Comparison of ENCODE assay signal across 10 mouse cellular contexts in the genomic region with DNA sequence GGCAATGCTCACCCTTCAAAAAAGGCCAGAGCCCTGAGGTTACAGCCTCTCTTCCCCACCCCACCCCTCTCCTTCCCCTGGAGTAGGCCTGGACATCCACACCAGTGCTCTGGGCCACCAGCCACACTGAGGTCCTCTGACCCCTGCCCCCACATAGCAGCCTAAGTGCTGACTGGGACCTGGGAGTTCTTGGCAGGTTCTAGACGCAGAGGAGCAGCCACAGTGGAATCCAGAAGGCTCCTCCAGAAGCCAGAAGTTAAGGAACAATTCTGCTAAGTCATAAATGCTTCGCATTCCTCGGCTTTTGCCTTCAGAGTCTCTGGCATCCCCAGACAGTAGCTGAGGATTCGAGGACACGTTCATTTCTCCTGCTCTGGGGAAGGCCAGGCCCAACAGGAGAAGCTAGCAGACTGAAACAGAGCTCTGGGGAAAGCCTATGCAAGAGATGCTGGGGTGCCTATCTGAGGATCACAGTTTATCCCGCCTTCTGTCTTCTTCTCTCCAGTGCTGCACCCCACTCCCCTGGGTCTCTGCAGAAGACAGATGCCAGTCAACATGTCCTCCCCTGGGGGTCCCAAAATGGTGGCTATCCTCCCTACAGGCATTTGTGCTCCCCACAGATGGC.
DNase-seq lines count a peak whose midpoint lies in the region; ATAC-seq and TF ChIP-seq lines count a peak whose summit lies in the region.
"Had no signal": no experiment of that assay in that cellular context is flagged by ENCODE, and none has a peak within 500 bp of the region (broad histone marks: within the 10 kb centered on the region; RNA-seq: fewer than 3 reads in every experiment).

No protein-coding gene starts in this region.

- peak; percentile 61 for DNase-seq in Muller cell, postnatal 12 days (ENCODE audit: inconsistent ontology term)
- DNase-seq in right cerebral cortex, adult 2 months (ENCODE audit: low spot score in 2 of 2), result no peak
- DNase-seq in cerebellum, adult 2 months, result no peak
- DNase-seq: adrenal gland, postnatal 25 days; cerebellum, postnatal 14 days had no signal

- H3K9ac ChIP-seq in heart, embryonic 13.5 days, result no peak overlapping the region
- no peak overlapping the region for H3K9ac ChIP-seq in heart, embryonic 12.5 days
- H3K9ac ChIP-seq in heart, embryonic 16.5 days (ENCODE audit: low read length), result no peak overlapping the region
- H3K9ac ChIP-seq in limb, embryonic 15.5 days, result no peak overlapping the region
- no peak overlapping the region for H3K9ac ChIP-seq in forebrain, embryonic 16.5 days (replicated peaks; ENCODE audit: low read depth, low read length)

- H3K4me3 ChIP-seq in heart, embryonic 13.5 days, result no peak overlapping the region
- H3K4me3 ChIP-seq in heart, embryonic 12.5 days, result no peak overlapping the region
- H3K4me3 ChIP-seq in heart, embryonic 16.5 days (ENCODE audit: low read length), result no peak overlapping the region
- H3K4me3 ChIP-seq in limb, embryonic 15.5 days, result no peak overlapping the region
- H3K4me3 ChIP-seq in forebrain, embryonic 16.5 days (replicated peaks; ENCODE audit: low read length), result no peak overlapping the region
- no peak overlapping the region for H3K4me3 ChIP-seq in cerebellum, adult 2 months (replicated peaks; ENCODE audit: insufficient read depth, low read depth, low read length)

- ATAC-seq in heart, embryonic 13.5 days (ENCODE audit: extremely low read depth, insufficient number of reproducible peaks, low FRiP score, low TSS enrichment), result no peak
- ATAC-seq in heart, embryonic 12.5 days (ENCODE audit: insufficient number of reproducible peaks, low FRiP score), result no peak
- ATAC-seq in heart, embryonic 16.5 days (replicated peaks; ENCODE audit: extremely low read depth, insufficient read depth, low FRiP score), result 0 out of 2 replicates have a peak, but pooled peaks have one; percentile 42
- ATAC-seq in limb, embryonic 15.5 days (ENCODE audit: insufficient number of reproducible peaks, low FRiP score, low TSS enrichment, low read depth), result no peak
- ATAC-seq in forebrain, embryonic 16.5 days, result no peak

- H3K27me3 ChIP-seq in heart, embryonic 13.5 days (replicated peaks), result no peaks in the 10 kb centered on the region
- no peaks in the 10 kb centered on the region for H3K27me3 ChIP-seq in heart, embryonic 12.5 days (replicated peaks)
- H3K27me3 ChIP-seq in heart, embryonic 16.5 days (ENCODE audit: control insufficient read depth, insufficient read depth, low read length), result no peaks in the 10 kb centered on the region
- H3K27me3 ChIP-seq in limb, embryonic 15.5 days, result no peaks in the 10 kb centered on the region
- H3K27me3 ChIP-seq in forebrain, embryonic 16.5 days (replicated peaks; ENCODE audit: control insufficient read depth, insufficient read depth, low read length), result no peaks in the 10 kb centered on the region
- H3K27me3 ChIP-seq in cerebellum, adult 2 months (ENCODE audit: control insufficient read depth, insufficient read depth, low read length), result no peaks in the 10 kb centered on the region

- no peak for TF ChIP-seq POLR2A in cerebellum, adult 2 months (IDR thresholded peaks at IDR 0.05; ENCODE audit: borderline replicate concordance, insufficient read depth, low read length)

- peak overlapping the region; percentile 36; the same call in 1 of the 2 replicates for H3K27ac ChIP-seq in heart, embryonic 13.5 days (replicated peaks)
- no peak overlapping the region for H3K27ac ChIP-seq in heart, embryonic 12.5 days (ENCODE audit: poor library complexity, severe bottlenecking)
- H3K27ac ChIP-seq in heart, embryonic 16.5 days (ENCODE audit: low read length), result no peak overlapping the region
- H3K27ac ChIP-seq in limb, embryonic 15.5 days, result peak overlapping the region; percentile 22; the same call in 1 of the 2 replicates
- H3K27ac ChIP-seq in forebrain, embryonic 16.5 days (ENCODE audit: low read length), result no peak overlapping the region
- H3K27ac ChIP-seq in cerebellum, adult 2 months (ENCODE audit: insufficient read depth, low read length), result no peak overlapping the region

- H3K4me2 ChIP-seq in heart, embryonic 13.5 days, result no peak overlapping the region
- no peak overlapping the region for H3K4me2 ChIP-seq in heart, embryonic 12.5 days
- no peak overlapping the region for H3K4me2 ChIP-seq in heart, embryonic 16.5 days (ENCODE audit: low read depth, low read length)
- no peak overlapping the region for H3K4me2 ChIP-seq in limb, embryonic 15.5 days
- H3K4me2 ChIP-seq in forebrain, embryonic 16.5 days (ENCODE audit: low read length), result no peak overlapping the region

- no peak for TF ChIP-seq CTCF in cerebellum, adult 2 months (IDR thresholded peaks at IDR 0.05; ENCODE audit: borderline replicate concordance, insufficient read depth, low read depth, low read length)

- peaks cover 13% of the 10 kb centered on the region for H3K36me3 ChIP-seq in heart, embryonic 13.5 days
- peaks cover 5% of the 10 kb centered on the region; the same call in 1 of the 2 replicates for H3K36me3 ChIP-seq in heart, embryonic 12.5 days
- peaks cover 3% of the 10 kb centered on the region; the same call in 1 of the 2 replicates for H3K36me3 ChIP-seq in heart, embryonic 16.5 days (ENCODE audit: control insufficient read depth, insufficient read depth)
- H3K36me3 ChIP-seq in limb, embryonic 15.5 days, result no peaks in the 10 kb centered on the region
- no peaks in the 10 kb centered on the region for H3K36me3 ChIP-seq in forebrain, embryonic 16.5 days (ENCODE audit: control insufficient read depth, insufficient read depth)

- H3K4me1 ChIP-seq in heart, embryonic 13.5 days, result peaks cover 27% of the 10 kb centered on the region
- peaks cover 29% of the 10 kb centered on the region for H3K4me1 ChIP-seq in heart, embryonic 12.5 days (replicated peaks)
- peaks cover 19% of the 10 kb centered on the region for H3K4me1 ChIP-seq in heart, embryonic 16.5 days (ENCODE audit: control insufficient read depth, insufficient read depth, low read length)
- peaks cover 14% of the 10 kb centered on the region for H3K4me1 ChIP-seq in limb, embryonic 15.5 days
- H3K4me1 ChIP-seq in forebrain, embryonic 16.5 days (replicated peaks; ENCODE audit: control insufficient read depth, insufficient read depth, low read length), result 0 out of 2 replicates have a peak, but pooled peaks cover 2% of the 10 kb centered on the region
- H3K4me1 ChIP-seq in cerebellum, adult 2 months (ENCODE audit: control insufficient read depth, insufficient read depth, low read length), result no peaks in the 10 kb centered on the region

- 37% methylated on average over 6 of the region's 6 CpGs for WGBS in heart, embryonic 13.5 days
- WGBS in heart, embryonic 12.5 days, result 40% methylated on average over 6 of the region's 6 CpGs
- WGBS in heart, embryonic 16.5 days, result 40% methylated on average over 6 of the region's 6 CpGs
- WGBS in limb, embryonic 15.5 days, result 31% methylated on average over 6 of the region's 6 CpGs
- 84% methylated on average over 6 of the region's 6 CpGs for WGBS in forebrain, embryonic 16.5 days
- 72% methylated on average over 6 of the region's 6 CpGs for WGBS in cerebellum, adult 2 months

- H3K9me3 ChIP-seq in heart, embryonic 13.5 days, result no peaks in the 10 kb centered on the region
- no peaks in the 10 kb centered on the region for H3K9me3 ChIP-seq in heart, embryonic 12.5 days (replicated peaks)
- no peaks in the 10 kb centered on the region for H3K9me3 ChIP-seq in heart, embryonic 16.5 days (replicated peaks; ENCODE audit: control insufficient read depth, low read length)
- H3K9me3 ChIP-seq in limb, embryonic 15.5 days, result no peaks in the 10 kb centered on the region
- no peaks in the 10 kb centered on the region for H3K9me3 ChIP-seq in forebrain, embryonic 16.5 days (ENCODE audit: control insufficient read depth, low read length)

Comparison
In these comparisons a context has a peak if more than half of its experiments do, and no peak if none do; other contexts are left out.
1. H3K27ac ChIP-seq: peak in heart, embryonic 13.5 days (single experiment) and limb, embryonic 15.5 days (single experiment); none in heart, embryonic 12.5 days (single experiment), heart, embryonic 16.5 days (single experiment), forebrain, embryonic 16.5 days (single experiment) and cerebellum, adult 2 months (single experiment).